In the genomic region with DNA sequence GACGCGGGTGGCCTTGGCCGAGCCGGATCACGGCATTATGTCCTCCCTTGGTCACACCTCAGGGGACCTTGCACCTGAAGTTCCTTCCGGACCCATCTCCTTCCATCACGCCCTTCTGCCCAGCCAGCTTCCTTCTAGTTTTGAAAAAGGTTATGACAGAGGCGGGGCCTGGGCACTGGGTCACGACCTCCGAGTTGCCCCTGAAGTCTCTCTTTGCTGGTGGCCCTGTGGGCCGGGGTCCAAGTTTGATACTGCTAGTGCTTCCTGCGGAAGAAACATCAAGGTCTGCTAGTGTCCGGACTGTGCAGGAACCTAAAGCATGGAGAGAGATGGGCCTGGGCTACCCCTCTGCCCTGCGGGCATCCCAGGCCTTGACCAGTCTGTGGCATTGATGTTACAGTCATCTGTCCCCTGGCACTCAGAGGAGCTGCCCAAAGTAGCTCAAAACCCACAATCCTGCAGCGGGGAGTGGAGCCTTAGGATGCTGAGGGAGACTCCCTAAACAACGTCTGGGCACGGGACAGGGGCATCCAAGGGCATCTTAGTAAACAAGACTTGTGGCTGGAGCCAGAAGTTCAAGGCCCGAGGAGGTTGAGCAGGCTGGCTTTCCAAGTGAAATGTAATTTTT, we compare ENCODE assay signal across 8 mouse cellular contexts. TPM values are rescaled to one million over a fixed set of nuclear protein-coding genes. Genes with fewer than 3 reads are reported as not detected.
A peak's percentile ranks its signal among the peaks of the same experiment; 100 is the strongest.
DNase-seq lines count a peak whose midpoint lies in the region; ATAC-seq and TF ChIP-seq lines count a peak whose summit lies in the region.

No protein-coding gene starts in this region.

- H3K4me2 ChIP-seq in liver, postnatal 0 days (ENCODE audit: low read depth, low read length): peak overlapping the region; percentile 82

- peak overlapping the region; percentile 31 for H3K4me3 ChIP-seq in thymus, adult 2 months (ENCODE audit: control insufficient read depth, insufficient read depth, low read length)
- H3K4me3 ChIP-seq in liver, postnatal 0 days (ENCODE audit: low read depth, low read length): peak overlapping the region; percentile 49

- ATAC-seq in liver, postnatal 0 days: no peak
- ATAC-seq in granulocyte monocyte progenitor cell, adult 5-6 weeks (replicated peaks; ENCODE audit: poor library complexity, severe bottlenecking): no peak

- DNase-seq in cerebellum, adult 9-10 months: peak; percentile 69
- DNase-seq in cerebellum, adult 11-12 months: no peak
- no peak for DNase-seq in thymus, adult 2 months
- DNase-seq in thymus, postnatal 4 days: no peak
- DNase-seq in liver, postnatal 0 days: peak; percentile 16
- DNase-seq in Muller cell, postnatal 12 days (ENCODE audit: inconsistent ontology term): no peak
- DNase-seq in thymus, postnatal 10 days (ENCODE audit: low spot score in 2 of 2): no peak

- H3K36me3 ChIP-seq in thymus, adult 2 months (ENCODE audit: control insufficient read depth, insufficient read depth, low read length): no peaks in the 10 kb centered on the region
- H3K36me3 ChIP-seq in liver, postnatal 0 days (replicated peaks; ENCODE audit: insufficient read depth, low read length): no peaks in the 10 kb centered on the region

- H3K4me1 ChIP-seq in thymus, adult 2 months (replicated peaks; ENCODE audit: control insufficient read depth, insufficient read depth, low read length): peaks cover 4% of the 10 kb centered on the region
- peaks cover 9% of the 10 kb centered on the region for H3K4me1 ChIP-seq in liver, postnatal 0 days (ENCODE audit: insufficient read depth)

- H3K9ac ChIP-seq in liver, postnatal 0 days (replicated peaks): no peak overlapping the region

- peaks cover 14% of the 10 kb centered on the region for H3K27me3 ChIP-seq in thymus, adult 2 months (ENCODE audit: control insufficient read depth, insufficient read depth, low read length)
- peaks cover 37% of the 10 kb centered on the region for H3K27me3 ChIP-seq in liver, postnatal 0 days (ENCODE audit: insufficient read depth, low read length)

- WGBS in thymus, adult 2 months: 31% methylated on average over 18 of the region's 18 CpGs
- WGBS in liver, postnatal 0 days (ENCODE audit: insufficient replicate concordance): 24% methylated on average over 15 of the region's 18 CpGs

- no peaks in the 10 kb centered on the region for H3K9me3 ChIP-seq in liver, postnatal 0 days (ENCODE audit: low read length)

- TF ChIP-seq POLR2A in thymus, adult 2 months (IDR thresholded peaks at IDR 0.05; ENCODE audit: control insufficient read depth, extremely low read depth, insufficient read depth, low read length, poor library complexity): no peak

- no peak overlapping the region for H3K27ac ChIP-seq in thymus, adult 2 months (ENCODE audit: control insufficient read depth, insufficient read depth, low read length)
- no peak overlapping the region for H3K27ac ChIP-seq in liver, postnatal 0 days (ENCODE audit: low read depth)

- TF ChIP-seq CTCF in thymus, adult 2 months (IDR thresholded peaks at IDR 0.05; ENCODE audit: borderline replicate concordance, control insufficient read depth, extremely low read depth, insufficient read depth, low read length, poor library complexity): no peak
- TF ChIP-seq CTCF in liver, postnatal 0 days (IDR thresholded peaks at IDR 0.05; ENCODE audit: low read depth): no peak

- TF ChIP-seq EP300 in liver, postnatal 0 days (IDR thresholded peaks at IDR 0.05; ENCODE audit: low read depth): no peak

RNA-seq across cellular contexts. Expression of gene Slc29a4, which starts 10.3 kb away (rescaled TPM):
- polyA plus RNA-seq in thymus, adult 2 months (2012; rRNA removed): 1.2 and 1.5 TPM in 2 replicates
- 0.07 and 0.16 TPM in 2 replicates for polyA plus RNA-seq in liver, postnatal 0 days (2015; fragmentation: Nextera tagmentation; extraction: Ambion mirVana)
- 0.09 TPM in 1 of 2 replicates, not detected in the other for total RNA-seq in granulocyte monocyte progenitor cell, adult 5-6 weeks (2014; fragmentation: Nextera tagmentation)
- not detected in 2 replicates for total RNA-seq in granulocyte monocyte progenitor cell, adult 5-6 weeks (2017)

Comparison
In these comparisons a context has a peak if more than half of its experiments do, and no peak if none do; other contexts are left out.
1. DNase-seq: peak in cerebellum, adult 9-10 months (single experiment) and liver, postnatal 0 days (single experiment); none in cerebellum, adult 11-12 months (single experiment), thymus, adult 2 months (single experiment), thymus, postnatal 4 days (single experiment), Muller cell, postnatal 12 days (single experiment) and thymus, postnatal 10 days (0 of 2).